Comparison of ENCODE assay signal across 8 mouse cellular contexts in genomic region chr9:101076095-101076875, GRCm38 (mm10). TPM values are rescaled to one million over a fixed set of nuclear protein-coding genes. Genes with fewer than 3 reads are reported as not detected.
A peak's percentile ranks its signal among the peaks of the same experiment; 100 is the strongest.
DNase-seq lines count a peak whose midpoint lies in the region; ATAC-seq and TF ChIP-seq lines count a peak whose summit lies in the region.

No protein-coding gene starts in this region.

- peaks cover 5% of the 10 kb centered on the region; the same call in 1 of the 2 replicates for H3K4me1 ChIP-seq in cortical plate, adult 2 months (ENCODE audit: control insufficient read depth, insufficient read depth, low read length)
- H3K4me1 ChIP-seq in liver, embryonic 12.5 days: peaks cover 52% of the 10 kb centered on the region
- peaks cover 29% of the 10 kb centered on the region for H3K4me1 ChIP-seq in neural tube, embryonic 14.5 days (ENCODE audit: control insufficient read depth, insufficient read depth, low read length)

- no peak for TF ChIP-seq POLR2A in cortical plate, adult 2 months (IDR thresholded peaks at IDR 0.05; ENCODE audit: extremely low read depth, insufficient read depth, low read length)

- peak overlapping the region; percentile 88 for H3K4me2 ChIP-seq in liver, embryonic 12.5 days
- H3K4me2 ChIP-seq in neural tube, embryonic 14.5 days (ENCODE audit: low read depth, low read length): peak overlapping the region; percentile 97

- TF ChIP-seq CTCF in cortical plate, adult 2 months (IDR thresholded peaks at IDR 0.05; ENCODE audit: extremely low read depth, insufficient read depth, low read length): no peak

- peaks cover 25% of the 10 kb centered on the region for H3K36me3 ChIP-seq in liver, embryonic 12.5 days
- H3K36me3 ChIP-seq in neural tube, embryonic 14.5 days (ENCODE audit: control insufficient read depth, insufficient read depth, low read length): no peaks in the 10 kb centered on the region

- WGBS in liver, embryonic 12.5 days (ENCODE audit: insufficient replicate concordance): under 1% methylated on average over 18 of the region's 18 CpGs
- 1% methylated on average over 18 of the region's 18 CpGs for WGBS in neural tube, embryonic 14.5 days

- peak; percentile 23 for DNase-seq in spleen, adult 12 weeks (ENCODE audit: low spot score)
- no peak for DNase-seq in spleen, postnatal 4 days (ENCODE audit: low spot score in 2 of 2)
- peak; percentile 18 to 29 for DNase-seq in heart, postnatal 10 days
- DNase-seq in layer of hippocampus, postnatal 14 days (ENCODE audit: low spot score in 2 of 2): no peak
- no peak for DNase-seq in left cerebral cortex, adult 9 months (ENCODE audit: low spot score in 2 of 2)

- H3K9ac ChIP-seq in liver, embryonic 12.5 days: peak overlapping the region; percentile 99
- H3K9ac ChIP-seq in neural tube, embryonic 14.5 days (replicated peaks; ENCODE audit: low read depth, low read length): peak overlapping the region; percentile 99

- no peak for ATAC-seq in liver, embryonic 12.5 days
- no peak for ATAC-seq in neural tube, embryonic 14.5 days (ENCODE audit: low read depth)

- peak overlapping the region; percentile 94 for H3K4me3 ChIP-seq in cortical plate, adult 2 months (ENCODE audit: insufficient read depth, low read length)
- H3K4me3 ChIP-seq in liver, embryonic 12.5 days: peak overlapping the region; percentile 98
- H3K4me3 ChIP-seq in neural tube, embryonic 14.5 days (ENCODE audit: low read depth, low read length): peak overlapping the region; percentile 99

- H3K9me3 ChIP-seq in liver, embryonic 12.5 days (replicated peaks): no peaks in the 10 kb centered on the region
- no peaks in the 10 kb centered on the region for H3K9me3 ChIP-seq in neural tube, embryonic 14.5 days (ENCODE audit: control insufficient read depth, low read length)

- H3K27me3 ChIP-seq in liver, embryonic 12.5 days (replicated peaks): no peaks in the 10 kb centered on the region
- no peaks in the 10 kb centered on the region; the same call in 1 of the 2 replicates for H3K27me3 ChIP-seq in neural tube, embryonic 14.5 days (ENCODE audit: control insufficient read depth, insufficient read depth, low read length)

- H3K27ac ChIP-seq in cortical plate, adult 2 months (ENCODE audit: insufficient read depth, low read length): no peak overlapping the region
- peak overlapping the region; percentile 99 for H3K27ac ChIP-seq in liver, embryonic 12.5 days
- no peak overlapping the region for H3K27ac ChIP-seq in neural tube, embryonic 14.5 days (ENCODE audit: low read depth, low read length)

- intact Hi-C loops in heart, postnatal 10 days (cut with DNase I): loop anchor here (5.0 kb wide), 2 partner anchors 76 to 434 kb away; no protein-coding TSS in a partner anchor

RNA-seq across cellular contexts. Expression of gene Msl2, which starts 2.4 kb away (rescaled TPM):
- 24.7 and 26.4 TPM in 2 replicates for polyA plus RNA-seq in cortical plate, adult 2 months (2012; rRNA removed)
- total RNA-seq in heart, postnatal 10 days (2021): 10 to 100 TPM; 37.8 to 39.1 TPM
- polyA plus RNA-seq in liver, embryonic 12.5 days (2016; fragmentation: Nextera tagmentation; extraction: Ambion mirVana): 6.2 TPM in 2 replicates
- polyA plus RNA-seq in neural tube, embryonic 14.5 days (2014; fragmentation: Nextera tagmentation; extraction: Ambion mirVana): 7.4 and 7.8 TPM in 2 replicates
- 10 to 100 TPM; 55.4 to 55.7 TPM for total RNA-seq in layer of hippocampus, postnatal 14 days (2021)

RNA-seq across cellular contexts. Expression of gene Pccb, which starts 41.6 kb away (rescaled TPM):
- 67.1 and 69.9 TPM in 2 replicates for polyA plus RNA-seq in cortical plate, adult 2 months (2012; rRNA removed)
- 10 to 100 TPM; 77.6 to 89.0 TPM for total RNA-seq in heart, postnatal 10 days (2021)
- 6.7 and 7.2 TPM in 2 replicates for polyA plus RNA-seq in liver, embryonic 12.5 days (2016; fragmentation: Nextera tagmentation; extraction: Ambion mirVana)
- 25.4 and 26.4 TPM in 2 replicates for polyA plus RNA-seq in neural tube, embryonic 14.5 days (2014; fragmentation: Nextera tagmentation; extraction: Ambion mirVana)
- 10 to 100 TPM; 49.8 to 52.4 TPM for total RNA-seq in layer of hippocampus, postnatal 14 days (2021)

Comparison
In these comparisons a context has a peak if more than half of its experiments do, and no peak if none do; other contexts are left out.
1. DNase-seq: peak in spleen, adult 12 weeks (single experiment) and heart, postnatal 10 days (2 of 2); none in spleen, postnatal 4 days (0 of 2), layer of hippocampus, postnatal 14 days (0 of 2) and left cerebral cortex, adult 9 months (0 of 2).
2. Peak in every context shown above with its lines, with median percentiles within 50 percentile points of each other: H3K4me3 ChIP-seq.